In genomic region chr9:21925506-21925905, GRCm38 (mm10) we compare ENCODE assay signal across 24 mouse cellular contexts. TPM values are rescaled to one million over a fixed set of nuclear protein-coding genes. Genes with fewer than 3 reads are reported as not detected.
DNase-seq lines count a peak whose midpoint lies in the region; ATAC-seq and TF ChIP-seq lines count a peak whose summit lies in the region.
"Had no signal": no experiment of that assay in that cellular context is flagged by ENCODE, and none has a peak within 500 bp of the region (broad histone marks: within the 10 kb centered on the region; RNA-seq: fewer than 3 reads in every experiment).

No protein-coding gene starts in this region.

- peaks cover 12% of the 10 kb centered on the region for H3K4me1 ChIP-seq in forebrain, embryonic 13.5 days
- peaks cover 11% of the 10 kb centered on the region for H3K4me1 ChIP-seq in forebrain, embryonic 15.5 days
- peaks cover 17% of the 10 kb centered on the region for H3K4me1 ChIP-seq in liver, adult 2 months (ENCODE audit: control insufficient read depth, insufficient read depth, low read length)
- H3K4me1 ChIP-seq in midbrain, embryonic 11.5 days (ENCODE audit: control insufficient read depth, insufficient read depth, low read length): peaks cover 11% of the 10 kb centered on the region
- peaks cover 11% of the 10 kb centered on the region for H3K4me1 ChIP-seq in midbrain, embryonic 16.5 days (ENCODE audit: control insufficient read depth, insufficient read depth, low read length)
- 0 out of 2 replicates have a peak, but pooled peaks cover 6% of the 10 kb centered on the region for H3K4me1 ChIP-seq in stomach, postnatal 0 days (replicated peaks; ENCODE audit: control insufficient read depth, insufficient read depth)

- no peak for ATAC-seq in forebrain, embryonic 13.5 days
- no peak for ATAC-seq in forebrain, embryonic 15.5 days (replicated peaks)
- no peak for ATAC-seq in midbrain, embryonic 11.5 days (ENCODE audit: low FRiP score)
- ATAC-seq in midbrain, embryonic 16.5 days: no peak
- ATAC-seq in stomach, postnatal 0 days (ENCODE audit: low FRiP score, low TSS enrichment): no peak
- ATAC-seq: forebrain, embryonic 16.5 days had no signal

- peaks cover 9% of the 10 kb centered on the region; the same call in 1 of the 2 replicates for H3K36me3 ChIP-seq in forebrain, embryonic 13.5 days (ENCODE audit: poor library complexity, severe bottlenecking)
- no peaks in the 10 kb centered on the region for H3K36me3 ChIP-seq in forebrain, embryonic 15.5 days
- peaks cover 12% of the 10 kb centered on the region for H3K36me3 ChIP-seq in liver, adult 2 months (ENCODE audit: control insufficient read depth, insufficient read depth, low read length)
- no peaks in the 10 kb centered on the region for H3K36me3 ChIP-seq in midbrain, embryonic 11.5 days (ENCODE audit: control insufficient read depth, insufficient read depth, low read length)
- no peaks in the 10 kb centered on the region for H3K36me3 ChIP-seq in midbrain, embryonic 16.5 days (ENCODE audit: control insufficient read depth, insufficient read depth, low read length)
- no peaks in the 10 kb centered on the region for H3K36me3 ChIP-seq in stomach, postnatal 0 days (ENCODE audit: control insufficient read depth, insufficient read depth, low read length)

- H3K79me2 ChIP-seq in liver, adult 2 months (ENCODE audit: control insufficient read depth, insufficient read depth, low read length): no peaks in the 10 kb centered on the region; the same call in 1 of the 2 replicates

- H3K4me3 ChIP-seq in forebrain, embryonic 13.5 days: no peak overlapping the region
- no peak overlapping the region for H3K4me3 ChIP-seq in forebrain, embryonic 15.5 days
- peak overlapping the region; percentile 65 for H3K4me3 ChIP-seq in liver, adult 2 months (ENCODE audit: insufficient read depth, low read depth, low read length)
- H3K4me3 ChIP-seq in midbrain, embryonic 11.5 days (ENCODE audit: low read depth, low read length): no peak overlapping the region
- H3K4me3 ChIP-seq in midbrain, embryonic 16.5 days (ENCODE audit: low read depth, low read length): no peak overlapping the region
- no peak overlapping the region for H3K4me3 ChIP-seq in stomach, postnatal 0 days (ENCODE audit: low read depth, low read length)
- H3K4me3 ChIP-seq: heart, adult 2 months had no signal

- WGBS in forebrain, embryonic 13.5 days: 95% methylated on average over 1 of the region's 1 CpGs
- 96% methylated on average over 1 of the region's 1 CpGs for WGBS in forebrain, embryonic 15.5 days
- WGBS in liver, adult 2 months: 73% methylated on average over 1 of the region's 1 CpGs
- 91% methylated on average over 1 of the region's 1 CpGs for whole genome bisulfite sequencing in midbrain, embryonic 11.5 days
- WGBS in midbrain, embryonic 16.5 days: 97% methylated on average over 1 of the region's 1 CpGs
- 96% methylated on average over 1 of the region's 1 CpGs for WGBS in stomach, postnatal 0 days

- H3K9me3 ChIP-seq in forebrain, embryonic 13.5 days (replicated peaks): no peaks in the 10 kb centered on the region
- no peaks in the 10 kb centered on the region for H3K9me3 ChIP-seq in forebrain, embryonic 15.5 days
- no peaks in the 10 kb centered on the region for H3K9me3 ChIP-seq in midbrain, embryonic 11.5 days (ENCODE audit: control insufficient read depth, low read length)
- H3K9me3 ChIP-seq in midbrain, embryonic 16.5 days (replicated peaks; ENCODE audit: control insufficient read depth, low read length, poor library complexity, severe bottlenecking): no peaks in the 10 kb centered on the region
- no peaks in the 10 kb centered on the region for H3K9me3 ChIP-seq in stomach, postnatal 0 days (ENCODE audit: control insufficient read depth, low read length)
- H3K9me3 ChIP-seq: embryonic facial prominence, embryonic 12.5 days; embryonic facial prominence, embryonic 15.5 days; G1E; heart, embryonic 10.5 days; heart, embryonic 13.5 days had no signal

- no peak for TF ChIP-seq POLR2A in liver, adult 2 months (IDR thresholded peaks at IDR 0.05; ENCODE audit: extremely low read depth, insufficient read depth, low read length)

- no peaks in the 10 kb centered on the region; the same call in 1 of the 2 replicates for H3K27me3 ChIP-seq in forebrain, embryonic 13.5 days
- no peaks in the 10 kb centered on the region for H3K27me3 ChIP-seq in forebrain, embryonic 15.5 days
- no peaks in the 10 kb centered on the region for H3K27me3 ChIP-seq in liver, adult 2 months (ENCODE audit: control insufficient read depth, insufficient read depth, low read length)
- no peaks in the 10 kb centered on the region; the same call in 1 of the 2 replicates for H3K27me3 ChIP-seq in midbrain, embryonic 11.5 days (ENCODE audit: control insufficient read depth, insufficient read depth, low read length)
- H3K27me3 ChIP-seq in midbrain, embryonic 16.5 days (ENCODE audit: control insufficient read depth, insufficient read depth, low read depth, low read length): no peaks in the 10 kb centered on the region
- H3K27me3 ChIP-seq in stomach, postnatal 0 days (ENCODE audit: control insufficient read depth, insufficient read depth, low read length): no peaks in the 10 kb centered on the region
- H3K27me3 ChIP-seq: embryonic facial prominence, embryonic 12.5 days; embryonic facial prominence, embryonic 15.5 days; heart, embryonic 13.5 days had no signal

- TF ChIP-seq CTCF in liver, adult 2 months (IDR thresholded peaks at IDR 0.05; ENCODE audit: low read depth, low read length): no peak
- TF ChIP-seq CTCF in stomach, postnatal 0 days (IDR thresholded peaks at IDR 0.05; ENCODE audit: low read depth): 0 out of 2 replicates have a peak, but pooled peaks have one; percentile 2

- no peak overlapping the region for H3K27ac ChIP-seq in forebrain, embryonic 13.5 days
- H3K27ac ChIP-seq in forebrain, embryonic 15.5 days (replicated peaks): no peak overlapping the region
- H3K27ac ChIP-seq in liver, adult 2 months (replicated peaks; ENCODE audit: insufficient read depth, low read depth, low read length): peak overlapping the region; percentile 98
- no peak overlapping the region for H3K27ac ChIP-seq in midbrain, embryonic 11.5 days (ENCODE audit: low read depth, low read length)
- no peak overlapping the region for H3K27ac ChIP-seq in midbrain, embryonic 16.5 days (ENCODE audit: low read length)
- no peak overlapping the region for H3K27ac ChIP-seq in stomach, postnatal 0 days (replicated peaks)
- H3K27ac ChIP-seq: embryonic facial prominence, embryonic 12.5 days; embryonic facial prominence, embryonic 15.5 days; hindbrain, embryonic 14.5 days had no signal

- peak; percentile 33 for DNase-seq in liver, adult 2 months (ENCODE audit: extremely low read depth, low read depth, low spot score)
- no peak for DNase-seq in liver
- peak; percentile 53 for DNase-seq in midbrain, embryonic 11.5 days (ENCODE audit: low spot score, missing footprints)
- no peak for DNase-seq in stomach, postnatal 0 days (ENCODE audit: low spot score)
- no peak for DNase-seq in lung, postnatal 36 days
- DNase-seq: cerebellum, adult 11 months; cerebellum, adult 2 months; gastrocnemius, postnatal 10 days; gastrocnemius, postnatal 36 days; heart, adult 2 months; heart, postnatal 4 days had no signal

- H3K4me2 ChIP-seq in forebrain, embryonic 13.5 days: 0 out of 2 replicates have a peak overlapping the region, but pooled peaks have one; percentile 64
- no peak overlapping the region for H3K4me2 ChIP-seq in forebrain, embryonic 15.5 days (replicated peaks)
- H3K4me2 ChIP-seq in midbrain, embryonic 11.5 days: no peak overlapping the region
- no peak overlapping the region for H3K4me2 ChIP-seq in midbrain, embryonic 16.5 days (ENCODE audit: low read length)
- H3K4me2 ChIP-seq in stomach, postnatal 0 days (replicated peaks; ENCODE audit: low read depth): no peak overlapping the region

- no peak overlapping the region for H3K9ac ChIP-seq in forebrain, embryonic 13.5 days
- no peak overlapping the region for H3K9ac ChIP-seq in forebrain, embryonic 15.5 days (replicated peaks)
- H3K9ac ChIP-seq in liver, adult 2 months (ENCODE audit: low read depth, low read length): peak overlapping the region; percentile 89
- no peak overlapping the region for H3K9ac ChIP-seq in midbrain, embryonic 11.5 days (ENCODE audit: low read length)
- no peak overlapping the region for H3K9ac ChIP-seq in midbrain, embryonic 16.5 days (ENCODE audit: low read depth, low read length)
- no peak overlapping the region for H3K9ac ChIP-seq in stomach, postnatal 0 days (ENCODE audit: low read length)
- H3K9ac ChIP-seq: embryonic facial prominence, embryonic 12.5 days; embryonic facial prominence, embryonic 15.5 days had no signal

- no peak for TF ChIP-seq EP300 in stomach, postnatal 0 days (optimal IDR thresholded peaks at IDR 0.05)

RNA-seq across cellular contexts. Expression of gene Ccdc159, which starts 1.8 kb away (rescaled TPM):
- polyA plus RNA-seq in forebrain, embryonic 13.5 days (2015; fragmentation: Nextera tagmentation; extraction: Ambion mirVana): 5.0 and 6.6 TPM in 2 replicates
- 7.5 and 8.8 TPM in 2 replicates for polyA plus RNA-seq in forebrain, embryonic 15.5 days (2015; fragmentation: Nextera tagmentation; extraction: Ambion mirVana)
- total RNA-seq in liver, adult 2 months (2014; rRNA removed): 7.6 and 7.9 TPM in 2 replicates
- polyA plus RNA-seq in liver, adult 2 months (2012; rRNA removed): 6.7 and 11.6 TPM in 2 replicates
- 2.4 and 3.4 TPM in 2 replicates for polyA plus RNA-seq in midbrain, embryonic 11.5 days (2014; fragmentation: Nextera tagmentation; extraction: Ambion mirVana)
- polyA plus RNA-seq in midbrain, embryonic 16.5 days (2015; fragmentation: Nextera tagmentation; extraction: Ambion mirVana): 11.6 and 12.7 TPM in 2 replicates
- 1.1 and 1.9 TPM in 2 replicates for polyA plus RNA-seq in stomach, postnatal 0 days (2015; fragmentation: Nextera tagmentation; extraction: Ambion mirVana)
- total RNA-seq: CH12.LX; common myeloid progenitor, adult 5-6 weeks; granulocyte monocyte progenitor cell, adult 5-6 weeks had no signal

RNA-seq across cellular contexts. Expression of gene Tmem205, which starts 1.9 kb away (rescaled TPM):
- polyA plus RNA-seq in forebrain, embryonic 13.5 days (2015; fragmentation: Nextera tagmentation; extraction: Ambion mirVana): 42.2 and 42.3 TPM in 2 replicates
- 53.5 and 53.7 TPM in 2 replicates for polyA plus RNA-seq in forebrain, embryonic 15.5 days (2015; fragmentation: Nextera tagmentation; extraction: Ambion mirVana)
- 841 and 970 TPM in 2 replicates for total RNA-seq in liver, adult 2 months (2014; rRNA removed)
- 1,676 and 1,979 TPM in 2 replicates for polyA plus RNA-seq in liver, adult 2 months (2012; rRNA removed)
- polyA plus RNA-seq in midbrain, embryonic 11.5 days (2014; fragmentation: Nextera tagmentation; extraction: Ambion mirVana): 30.6 and 35.7 TPM in 2 replicates
- polyA plus RNA-seq in midbrain, embryonic 16.5 days (2015; fragmentation: Nextera tagmentation; extraction: Ambion mirVana): 45.5 and 47.2 TPM in 2 replicates
- polyA plus RNA-seq in stomach, postnatal 0 days (2015; fragmentation: Nextera tagmentation; extraction: Ambion mirVana): 95.0 and 95.7 TPM in 2 replicates

RNA-seq across cellular contexts. Expression of gene Rab3d, which starts 7.5 kb away (rescaled TPM):
- polyA plus RNA-seq in forebrain, embryonic 13.5 days (2015; fragmentation: Nextera tagmentation; extraction: Ambion mirVana): 18.3 and 21.0 TPM in 2 replicates
- polyA plus RNA-seq in forebrain, embryonic 15.5 days (2015; fragmentation: Nextera tagmentation; extraction: Ambion mirVana): 33.3 and 33.8 TPM in 2 replicates
- 5.5 and 5.6 TPM in 2 replicates for total RNA-seq in liver, adult 2 months (2014; rRNA removed)
- polyA plus RNA-seq in liver, adult 2 months (2012; rRNA removed): 8.0 and 16.6 TPM in 2 replicates
- polyA plus RNA-seq in midbrain, embryonic 11.5 days (2014; fragmentation: Nextera tagmentation; extraction: Ambion mirVana): 7.8 and 9.1 TPM in 2 replicates
- 16.1 and 19.9 TPM in 2 replicates for polyA plus RNA-seq in midbrain, embryonic 16.5 days (2015; fragmentation: Nextera tagmentation; extraction: Ambion mirVana)
- 130 and 137 TPM in 2 replicates for polyA plus RNA-seq in stomach, postnatal 0 days (2015; fragmentation: Nextera tagmentation; extraction: Ambion mirVana)

RNA-seq across cellular contexts. Expression of gene Plppr2, which starts 11.3 kb away (rescaled TPM):
- 37.8 and 44.1 TPM in 2 replicates for polyA plus RNA-seq in forebrain, embryonic 13.5 days (2015; fragmentation: Nextera tagmentation; extraction: Ambion mirVana)
- 71.9 and 73.0 TPM in 2 replicates for polyA plus RNA-seq in forebrain, embryonic 15.5 days (2015; fragmentation: Nextera tagmentation; extraction: Ambion mirVana)
- total RNA-seq in liver, adult 2 months (2014; rRNA removed): 0.67 and 0.74 TPM in 2 replicates
- polyA plus RNA-seq in liver, adult 2 months (2012; rRNA removed): 9.4 and 14.6 TPM in 2 replicates
- 19.1 and 22.2 TPM in 2 replicates for polyA plus RNA-seq in midbrain, embryonic 11.5 days (2014; fragmentation: Nextera tagmentation; extraction: Ambion mirVana)
- 112 and 115 TPM in 2 replicates for polyA plus RNA-seq in midbrain, embryonic 16.5 days (2015; fragmentation: Nextera tagmentation; extraction: Ambion mirVana)
- 2.7 and 4.1 TPM in 2 replicates for polyA plus RNA-seq in stomach, postnatal 0 days (2015; fragmentation: Nextera tagmentation; extraction: Ambion mirVana)
- total RNA-seq: CH12.LX had no signal

RNA-seq across cellular contexts. Expression of gene Swsap1, which starts 30.0 kb away (rescaled TPM):
- polyA plus RNA-seq in forebrain, embryonic 13.5 days (2015; fragmentation: Nextera tagmentation; extraction: Ambion mirVana): 8.6 and 12.1 TPM in 2 replicates
- polyA plus RNA-seq in forebrain, embryonic 15.5 days (2015; fragmentation: Nextera tagmentation; extraction: Ambion mirVana): 9.3 and 12.1 TPM in 2 replicates
- 4.1 and 5.3 TPM in 2 replicates for total RNA-seq in liver, adult 2 months (2014; rRNA removed)
- polyA plus RNA-seq in liver, adult 2 months (2012; rRNA removed): 4.7 and 5.2 TPM in 2 replicates
- polyA plus RNA-seq in midbrain, embryonic 11.5 days (2014; fragmentation: Nextera tagmentation; extraction: Ambion mirVana): 20.3 and 22.3 TPM in 2 replicates
- polyA plus RNA-seq in midbrain, embryonic 16.5 days (2015; fragmentation: Nextera tagmentation; extraction: Ambion mirVana): 9.5 and 10.5 TPM in 2 replicates
- 4.2 and 5.4 TPM in 2 replicates for polyA plus RNA-seq in stomach, postnatal 0 days (2015; fragmentation: Nextera tagmentation; extraction: Ambion mirVana)

Comparison
In these comparisons a context has a peak if more than half of its experiments do, and no peak if none do; other contexts are left out.
1. DNase-seq: peak in liver, adult 2 months (single experiment) and midbrain, embryonic 11.5 days (single experiment); none in liver (single experiment), stomach, postnatal 0 days (single experiment) and lung, postnatal 36 days (single experiment).
2. RNA of gene Tmem205, which starts 1.9 kb away (polyA plus RNA-seq): 1,676 to 1,979 TPM in liver, adult 2 months; 95.0 to 95.7 TPM in stomach, postnatal 0 days, 53.5 to 53.7 TPM in forebrain, embryonic 15.5 days, 45.5 to 47.2 TPM in midbrain, embryonic 16.5 days, 42.2 to 42.3 TPM in forebrain, embryonic 13.5 days and 30.6 to 35.7 TPM in midbrain, embryonic 11.5 days; every median in the first group is over 10 times any median in the second.